In genomic region chr17:24206451-24207351, GRCm38 (mm10) we compare ENCODE assay signal across 7 mouse cellular contexts. TPM values are rescaled to one million over a fixed set of nuclear protein-coding genes. Genes with fewer than 3 reads are reported as not detected.
DNase-seq lines count a peak whose midpoint lies in the region; ATAC-seq and TF ChIP-seq lines count a peak whose summit lies in the region.

No protein-coding gene starts in this region.

- peak overlapping the region; percentile 80 for H3K9ac ChIP-seq in forebrain, embryonic 15.5 days (replicated peaks)
- peak overlapping the region; percentile 79 for H3K9ac ChIP-seq in hindbrain, postnatal 0 days (replicated peaks; ENCODE audit: low read length)

- peaks cover 12% of the 10 kb centered on the region; the same call in 1 of the 2 replicates for H3K27me3 ChIP-seq in forebrain, embryonic 15.5 days
- H3K27me3 ChIP-seq in hindbrain, postnatal 0 days (ENCODE audit: insufficient read depth, low read length), result no peaks in the 10 kb centered on the region

- H3K27ac ChIP-seq in forebrain, embryonic 15.5 days (replicated peaks), result peak overlapping the region; percentile 62
- peak overlapping the region; percentile 79 for H3K27ac ChIP-seq in hindbrain, postnatal 0 days

- DNase-seq in R1 (ENCODE audit: low read depth, low spot score), result peak; percentile 78
- DNase-seq in cerebellum, adult 18-20 months, result peak; percentile 71 to 72
- DNase-seq in hindbrain, postnatal 0 days (ENCODE audit: low spot score), result peak; percentile 75
- DNase-seq in left cerebral cortex, postnatal 14 days (ENCODE audit: low spot score in 2 of 2), result peak; percentile 78 to 85
- peak; percentile 24 to 35 for DNase-seq in spleen, adult 18-20 months

- peaks cover 82% of the 10 kb centered on the region for H3K4me1 ChIP-seq in forebrain, embryonic 15.5 days
- peaks cover 76% of the 10 kb centered on the region for H3K4me1 ChIP-seq in hindbrain, postnatal 0 days (ENCODE audit: insufficient read depth, low read length)

- 4% methylated on average over 62 of the region's 62 CpGs for WGBS in forebrain, embryonic 15.5 days
- WGBS in hindbrain, postnatal 0 days, result 5% methylated on average over 59 of the region's 62 CpGs

- no peaks in the 10 kb centered on the region for H3K36me3 ChIP-seq in forebrain, embryonic 15.5 days
- no peaks in the 10 kb centered on the region for H3K36me3 ChIP-seq in hindbrain, postnatal 0 days (ENCODE audit: insufficient read depth, low read length)

- H3K4me3 ChIP-seq in forebrain, embryonic 15.5 days, result peak overlapping the region; percentile 84
- peak overlapping the region; percentile 72 for H3K4me3 ChIP-seq in hindbrain, postnatal 0 days (ENCODE audit: low read length)

- H3K9me3 ChIP-seq in forebrain, embryonic 15.5 days, result no peaks in the 10 kb centered on the region
- H3K9me3 ChIP-seq in hindbrain, postnatal 0 days (ENCODE audit: low read length), result no peaks in the 10 kb centered on the region

- ATAC-seq in forebrain, embryonic 15.5 days (replicated peaks), result peak; percentile 27
- peak; percentile 6; the same call in 1 of the 2 replicates for ATAC-seq in hindbrain, postnatal 0 days
- peak; percentile 26 for ATAC-seq in megakaryocyte progenitor cell, adult 5-6 weeks (replicated peaks; ENCODE audit: poor library complexity)

- peak overlapping the region; percentile 89 for H3K4me2 ChIP-seq in forebrain, embryonic 15.5 days (replicated peaks)
- peak overlapping the region; percentile 93 for H3K4me2 ChIP-seq in hindbrain, postnatal 0 days (ENCODE audit: low read depth, low read length)

- intact Hi-C loops in left cerebral cortex, postnatal 14 days (cut with DNase I), result loop anchor here (5.0 kb wide), 1 partner anchor 39 kb away; the partner anchor contains the start of gene Atp6v0c

- peak; percentile 44; the same call in 1 of the 2 replicates for TF ChIP-seq CTCF in hindbrain, postnatal 0 days (IDR thresholded peaks at IDR 0.05; ENCODE audit: low read depth)

RNA-seq across cellular contexts. Expression of gene Tbc1d24, which starts 1.3 kb away (rescaled TPM):
- polyA plus RNA-seq in forebrain, embryonic 15.5 days (2015; fragmentation: Nextera tagmentation; extraction: Ambion mirVana), result 18.8 and 19.5 TPM in 2 replicates
- 145 and 151 TPM in 2 replicates for total RNA-seq in hindbrain, postnatal 0 days (2014; rRNA removed)
- polyA plus RNA-seq in hindbrain, postnatal 0 days (2015; fragmentation: Nextera tagmentation; extraction: Ambion mirVana), result 21.1 and 22.8 TPM in 2 replicates
- total RNA-seq in left cerebral cortex, postnatal 14 days (2021), result 10 to 100 TPM; 71.1 to 72.5 TPM
- 3.6 and 6.4 TPM in 2 replicates for total RNA-seq in megakaryocyte progenitor cell, adult 5-6 weeks (2015)
- total RNA-seq in megakaryocyte progenitor cell, adult 5-6 weeks (2017), result 6.4 and 6.6 TPM in 2 replicates

RNA-seq across cellular contexts. Expression of gene Ntn3, which starts 2.6 kb away (rescaled TPM):
- 4.9 and 5.2 TPM in 2 replicates for polyA plus RNA-seq in forebrain, embryonic 15.5 days (2015; fragmentation: Nextera tagmentation; extraction: Ambion mirVana)
- total RNA-seq in hindbrain, postnatal 0 days (2014; rRNA removed), result 26.9 and 32.5 TPM in 2 replicates
- 4.1 and 4.3 TPM in 2 replicates for polyA plus RNA-seq in hindbrain, postnatal 0 days (2015; fragmentation: Nextera tagmentation; extraction: Ambion mirVana)
- total RNA-seq in left cerebral cortex, postnatal 14 days (2021), result 10 to 100 TPM; 11.0 to 12.6 TPM
- 0.15 TPM in 1 of 2 replicates, not detected in the other for total RNA-seq in megakaryocyte progenitor cell, adult 5-6 weeks (2015)
- total RNA-seq in megakaryocyte progenitor cell, adult 5-6 weeks (2017), result 0.12 and 0.30 TPM in 2 replicates

RNA-seq across cellular contexts. Expression of gene Tedc2, which starts 13.9 kb away (rescaled TPM):
- polyA plus RNA-seq in forebrain, embryonic 15.5 days (2015; fragmentation: Nextera tagmentation; extraction: Ambion mirVana), result 13.0 and 13.5 TPM in 2 replicates
- total RNA-seq in hindbrain, postnatal 0 days (2014; rRNA removed), result 18.5 and 19.3 TPM in 2 replicates
- polyA plus RNA-seq in hindbrain, postnatal 0 days (2015; fragmentation: Nextera tagmentation; extraction: Ambion mirVana), result 9.8 and 10.2 TPM in 2 replicates
- total RNA-seq in left cerebral cortex, postnatal 14 days (2021), result 10 to 100 TPM in 1 of 2 experiments, 1 to 10 TPM in 1; 8.7 to 10.1 TPM
- 7.8 and 10.2 TPM in 2 replicates for total RNA-seq in megakaryocyte progenitor cell, adult 5-6 weeks (2015)
- total RNA-seq in megakaryocyte progenitor cell, adult 5-6 weeks (2017), result 13.9 and 16.2 TPM in 2 replicates

RNA-seq across cellular contexts. Expression of gene Atp6v0c, which starts 37.2 kb away (rescaled TPM):
- 872 and 917 TPM in 2 replicates for polyA plus RNA-seq in forebrain, embryonic 15.5 days (2015; fragmentation: Nextera tagmentation; extraction: Ambion mirVana)
- 780 and 854 TPM in 2 replicates for total RNA-seq in hindbrain, postnatal 0 days (2014; rRNA removed)
- polyA plus RNA-seq in hindbrain, postnatal 0 days (2015; fragmentation: Nextera tagmentation; extraction: Ambion mirVana), result 2,172 and 2,275 TPM in 2 replicates
- total RNA-seq in left cerebral cortex, postnatal 14 days (2021), result 1,000 to 10,000 TPM; 1,506 to 1,590 TPM
- total RNA-seq in megakaryocyte progenitor cell, adult 5-6 weeks (2015), result 405 and 437 TPM in 2 replicates
- 109 and 145 TPM in 2 replicates for total RNA-seq in megakaryocyte progenitor cell, adult 5-6 weeks (2017)

RNA-seq across cellular contexts. Expression of gene Amdhd2, which starts 43.1 kb away (rescaled TPM):
- polyA plus RNA-seq in forebrain, embryonic 15.5 days (2015; fragmentation: Nextera tagmentation; extraction: Ambion mirVana), result 28.7 and 31.5 TPM in 2 replicates
- 42.0 and 53.0 TPM in 2 replicates for total RNA-seq in hindbrain, postnatal 0 days (2014; rRNA removed)
- polyA plus RNA-seq in hindbrain, postnatal 0 days (2015; fragmentation: Nextera tagmentation; extraction: Ambion mirVana), result 38.4 and 40.0 TPM in 2 replicates
- total RNA-seq in left cerebral cortex, postnatal 14 days (2021), result 10 to 100 TPM; 32.4 to 36.1 TPM
- total RNA-seq in megakaryocyte progenitor cell, adult 5-6 weeks (2015), result 21.9 and 33.7 TPM in 2 replicates
- 65.1 and 65.5 TPM in 2 replicates for total RNA-seq in megakaryocyte progenitor cell, adult 5-6 weeks (2017)

Comparison
In these comparisons a context has a peak if more than half of its experiments do, and no peak if none do; other contexts are left out.
1. Peak in every context shown above with its lines: DNase-seq, ATAC-seq, H3K4me3 ChIP-seq and H3K27ac ChIP-seq.
2. DNase-seq: peak in every context shown above with its lines; median percentile 82 in left cerebral cortex, postnatal 14 days; 78 in R1; 75 in hindbrain, postnatal 0 days; 72 in cerebellum, adult 18-20 months; 30 in spleen, adult 18-20 months.
3. RNA of gene Tbc1d24, which starts 1.3 kb away (total RNA-seq): 145 to 151 TPM in hindbrain, postnatal 0 days and 71.1 to 72.5 TPM in left cerebral cortex, postnatal 14 days; 3.6 to 6.6 TPM in megakaryocyte progenitor cell, adult 5-6 weeks; every median in the first group is over 4 times any median in the second.
4. RNA of gene Ntn3, which starts 2.6 kb away (total RNA-seq): 26.9 to 32.5 TPM in hindbrain, postnatal 0 days and 11.0 to 12.6 TPM in left cerebral cortex, postnatal 14 days; 0.12 to 0.30 TPM in megakaryocyte progenitor cell, adult 5-6 weeks; every median in the first group is over 4 times any median in the second.